Mouse (Mus musculus) stomach, postnatal 0 days (tissue): ENCODE results near the gene Slc2a4.

Experiments
- CTCF ChIP-seq: IDR thresholded peaks from 2 replicates; pipeline ENCODE4 v1.5.1; 2016; ENCODE audit warnings: antibody characterized with exemption, low read depth, mild to moderate bottlenecking, moderate library complexity
- EP300 ChIP-seq: optimal IDR thresholded peaks from 2 replicates; pipeline ENCODE3; 2016; ENCODE audit warnings: antibody characterized with exemption

DNA sequence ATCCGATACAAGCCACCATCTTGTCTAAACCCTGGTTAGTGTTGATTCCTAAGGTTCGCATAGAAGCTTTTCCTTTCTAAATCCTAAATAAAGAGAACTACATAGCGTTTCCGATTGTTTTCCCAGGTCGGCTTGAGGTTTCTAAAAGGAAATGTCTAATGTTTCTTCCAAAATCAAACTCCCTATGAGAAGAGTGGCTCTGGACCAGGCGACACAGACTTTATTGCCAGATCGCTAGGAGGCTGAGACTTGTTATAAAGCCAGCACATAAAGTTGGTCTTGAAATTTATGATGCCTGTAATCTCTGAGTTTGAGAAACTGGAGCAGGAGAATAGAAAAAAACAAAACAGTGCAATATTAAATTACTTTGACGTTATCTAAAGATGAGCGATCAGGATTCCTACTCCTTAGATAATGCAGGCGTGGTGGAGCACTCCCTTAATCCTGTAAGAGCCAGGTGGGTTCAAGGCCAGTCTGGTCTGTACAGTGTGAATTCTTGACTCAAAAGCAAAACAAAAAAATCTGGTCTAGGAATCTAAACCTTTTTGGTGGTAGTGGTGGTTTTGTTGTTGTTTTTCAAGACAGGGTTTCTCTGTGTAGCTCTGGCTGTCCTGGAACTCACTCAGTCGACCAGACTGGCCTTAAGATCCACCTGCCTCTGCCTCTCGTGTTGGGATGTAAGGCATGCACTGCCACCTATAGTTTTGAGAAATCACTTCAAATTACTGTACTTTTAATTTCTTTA lies 25.8 kb downstream of the Slc2a4 start:
- TF ChIP-seq CTCF (peak; percentile 43), EP300 (no peak)
